In the genomic region with DNA sequence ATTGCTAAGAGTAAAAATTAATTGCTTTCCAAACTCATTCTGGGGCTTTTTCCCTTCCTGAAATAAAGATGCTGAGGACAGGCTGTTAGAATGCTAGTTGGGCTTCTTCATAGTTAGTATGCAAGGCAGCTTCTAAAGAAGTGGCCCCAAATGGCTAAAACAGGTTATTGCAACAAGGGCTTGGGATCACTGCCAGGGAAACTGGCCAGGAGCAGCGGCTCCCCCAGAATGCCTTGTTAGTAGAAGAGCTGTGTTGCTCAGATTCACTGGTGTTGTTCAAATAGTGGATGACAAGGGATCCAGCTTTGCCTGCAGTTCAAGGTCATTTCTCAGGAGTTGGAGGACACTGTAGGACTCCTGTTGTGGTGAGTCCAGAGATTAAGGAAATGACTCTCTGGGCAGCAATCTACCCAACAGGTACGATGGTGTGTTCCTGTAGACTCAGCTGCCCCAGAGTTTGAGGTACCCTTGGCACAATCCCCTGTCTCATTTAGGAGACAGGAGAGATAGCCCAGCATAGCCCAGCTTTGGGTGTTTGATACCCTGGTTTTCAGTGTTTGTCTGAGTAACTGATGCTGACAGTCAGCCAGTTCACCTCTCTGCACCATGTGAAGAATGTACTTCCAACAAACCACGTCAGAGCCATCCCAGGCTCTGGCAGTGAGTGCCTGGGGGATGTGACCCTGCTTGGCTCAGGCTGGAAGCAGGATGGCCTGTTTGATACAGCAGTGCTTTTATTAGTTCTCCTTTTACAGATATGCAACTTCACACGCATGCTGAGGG, we compare ENCODE assay signal across 8 mouse cellular contexts. TPM values are rescaled to one million over a fixed set of nuclear protein-coding genes. Genes with fewer than 3 reads are reported as not detected.
A peak's percentile ranks its signal among the peaks of the same experiment; 100 is the strongest.
DNase-seq lines count a peak whose midpoint lies in the region; ATAC-seq lines count a peak whose summit lies in the region.

No protein-coding gene starts in this region.

- 61% methylated on average over 4 of the region's 4 CpGs for WGBS in forebrain, embryonic 13.5 days
- WGBS in forebrain, embryonic 10.5 days, result 82% methylated on average over 4 of the region's 4 CpGs
- WGBS in kidney, embryonic 14.5 days, result 63% methylated on average over 4 of the region's 4 CpGs
- 41% methylated on average over 4 of the region's 4 CpGs for WGBS in limb, embryonic 15.5 days

- peak overlapping the region; percentile 65 for H3K27ac ChIP-seq in forebrain, embryonic 13.5 days
- no peak overlapping the region for H3K27ac ChIP-seq in forebrain, embryonic 10.5 days
- H3K27ac ChIP-seq in kidney, embryonic 14.5 days (ENCODE audit: low read depth, low read length), result no peak overlapping the region; the same call in 1 of the 2 replicates
- peak overlapping the region; percentile 8; the same call in 1 of the 2 replicates for H3K27ac ChIP-seq in limb, embryonic 15.5 days

- H3K36me3 ChIP-seq in forebrain, embryonic 13.5 days (ENCODE audit: poor library complexity, severe bottlenecking), result peaks cover 24% of the 10 kb centered on the region
- peaks cover 29% of the 10 kb centered on the region for H3K36me3 ChIP-seq in forebrain, embryonic 10.5 days (replicated peaks)
- peaks cover 14% of the 10 kb centered on the region; the same call in 1 of the 2 replicates for H3K36me3 ChIP-seq in kidney, embryonic 14.5 days (ENCODE audit: control insufficient read depth, insufficient read depth, low read length)
- peaks cover 9% of the 10 kb centered on the region; the same call in 1 of the 2 replicates for H3K36me3 ChIP-seq in limb, embryonic 15.5 days

- ATAC-seq in forebrain, embryonic 13.5 days, result no peak
- no peak for ATAC-seq in kidney, embryonic 14.5 days (ENCODE audit: low FRiP score, low TSS enrichment)
- ATAC-seq in limb, embryonic 15.5 days (ENCODE audit: insufficient number of reproducible peaks, low FRiP score, low TSS enrichment, low read depth), result no peak
- ATAC-seq in inflammation-experienced regulatory T-cells, adult 6 months, result no peak

- H3K9ac ChIP-seq in forebrain, embryonic 13.5 days, result peak overlapping the region; percentile 60
- H3K9ac ChIP-seq in kidney, embryonic 14.5 days (ENCODE audit: low read depth, low read length), result peak overlapping the region; percentile 23; the same call in 1 of the 2 replicates
- H3K9ac ChIP-seq in limb, embryonic 15.5 days, result no peak overlapping the region

- H3K4me1 ChIP-seq in forebrain, embryonic 13.5 days, result peaks cover 27% of the 10 kb centered on the region
- peaks cover 29% of the 10 kb centered on the region for H3K4me1 ChIP-seq in forebrain, embryonic 10.5 days
- H3K4me1 ChIP-seq in kidney, embryonic 14.5 days (ENCODE audit: control insufficient read depth, insufficient read depth, low read length), result peaks cover 23% of the 10 kb centered on the region
- H3K4me1 ChIP-seq in limb, embryonic 15.5 days, result peaks cover 22% of the 10 kb centered on the region

- no peak for DNase-seq in forebrain, embryonic 10.5 days (ENCODE audit: extremely low spot score, low spot score)
- DNase-seq in cerebellum, postnatal 25 days, result peak; percentile 87 to 93
- DNase-seq in heart, adult 18-20 months, result peak; percentile 91 to 92
- DNase-seq in ovary, adult 18-20 months (ENCODE audit: low spot score), result peak; percentile 81

- peak overlapping the region; percentile 21 for H3K4me3 ChIP-seq in forebrain, embryonic 13.5 days
- no peak overlapping the region for H3K4me3 ChIP-seq in forebrain, embryonic 10.5 days
- H3K4me3 ChIP-seq in kidney, embryonic 14.5 days (ENCODE audit: low read length), result no peak overlapping the region
- peak overlapping the region; percentile 11 for H3K4me3 ChIP-seq in limb, embryonic 15.5 days

- peak overlapping the region; percentile 74 for H3K4me2 ChIP-seq in forebrain, embryonic 13.5 days
- peak overlapping the region; percentile 25; the same call in 1 of the 2 replicates for H3K4me2 ChIP-seq in kidney, embryonic 14.5 days (replicated peaks; ENCODE audit: low read depth, low read length)
- H3K4me2 ChIP-seq in limb, embryonic 15.5 days, result peak overlapping the region; percentile 19; the same call in 1 of the 2 replicates

- H3K9me3 ChIP-seq in forebrain, embryonic 13.5 days (replicated peaks), result no peaks in the 10 kb centered on the region
- H3K9me3 ChIP-seq in forebrain, embryonic 10.5 days, result no peaks in the 10 kb centered on the region
- no peaks in the 10 kb centered on the region for H3K9me3 ChIP-seq in kidney, embryonic 14.5 days (ENCODE audit: control insufficient read depth, low read length)
- H3K9me3 ChIP-seq in limb, embryonic 15.5 days, result no peaks in the 10 kb centered on the region

- H3K27me3 ChIP-seq in forebrain, embryonic 13.5 days, result peaks cover 4% of the 10 kb centered on the region; the same call in 1 of the 2 replicates
- peaks cover 11% of the 10 kb centered on the region for H3K27me3 ChIP-seq in forebrain, embryonic 10.5 days (ENCODE audit: poor library complexity, severe bottlenecking)
- H3K27me3 ChIP-seq in kidney, embryonic 14.5 days (ENCODE audit: control insufficient read depth, insufficient read depth, low read length), result no peaks in the 10 kb centered on the region
- H3K27me3 ChIP-seq in limb, embryonic 15.5 days, result no peaks in the 10 kb centered on the region

RNA-seq across cellular contexts. Expression of a gene that starts 2.4 kb away (rescaled TPM):
- 81.0 and 84.5 TPM in 2 replicates for polyA plus RNA-seq in forebrain, embryonic 13.5 days (2015; fragmentation: Nextera tagmentation; extraction: Ambion mirVana)
- polyA plus RNA-seq in forebrain, embryonic 10.5 days (2016; fragmentation: Nextera tagmentation; extraction: Ambion mirVana), result 62.3 and 67.8 TPM in 2 replicates
- 100 to 1,000 TPM; 507 to 527 TPM for total RNA-seq in heart, adult 18-20 months (2021)
- 35.3 and 57.8 TPM in 2 replicates for polyA plus RNA-seq in kidney, embryonic 14.5 days (2014; fragmentation: Nextera tagmentation; extraction: Ambion mirVana)
- polyA plus RNA-seq in limb, embryonic 15.5 days (2015; fragmentation: Nextera tagmentation; extraction: Ambion mirVana), result 92.8 and 102 TPM in 2 replicates
- 10 to 100 TPM; 45.0 to 48.4 (median 46.1) TPM for polyA plus RNA-seq in inflammation-experienced regulatory T-cells, adult 6 months (2017; shearing (Covaris generic))

RNA-seq across cellular contexts. Expression of a gene that starts 40.1 kb away (rescaled TPM):
- polyA plus RNA-seq in forebrain, embryonic 13.5 days (2015; fragmentation: Nextera tagmentation; extraction: Ambion mirVana), result 30.9 and 37.3 TPM in 2 replicates
- 36.0 and 37.1 TPM in 2 replicates for polyA plus RNA-seq in forebrain, embryonic 10.5 days (2016; fragmentation: Nextera tagmentation; extraction: Ambion mirVana)
- total RNA-seq in heart, adult 18-20 months (2021), result 10 to 100 TPM; 17.6 to 17.8 TPM
- 17.5 and 27.9 TPM in 2 replicates for polyA plus RNA-seq in kidney, embryonic 14.5 days (2014; fragmentation: Nextera tagmentation; extraction: Ambion mirVana)
- 26.2 and 26.6 TPM in 2 replicates for polyA plus RNA-seq in limb, embryonic 15.5 days (2015; fragmentation: Nextera tagmentation; extraction: Ambion mirVana)
- 10 to 100 TPM; 20.2 to 37.4 (median 35.8) TPM for polyA plus RNA-seq in inflammation-experienced regulatory T-cells, adult 6 months (2017; shearing (Covaris generic))

Comparison
In these comparisons a context has a peak if more than half of its experiments do, and no peak if none do; other contexts are left out.
1. H3K27ac ChIP-seq: peak in forebrain, embryonic 13.5 days (single experiment) and limb, embryonic 15.5 days (single experiment); none in forebrain, embryonic 10.5 days (single experiment) and kidney, embryonic 14.5 days (single experiment).
2. H3K4me3 ChIP-seq: peak in forebrain, embryonic 13.5 days (single experiment) and limb, embryonic 15.5 days (single experiment); none in forebrain, embryonic 10.5 days (single experiment) and kidney, embryonic 14.5 days (single experiment).
3. H3K4me2 ChIP-seq: peak in every context shown above with its lines; median percentile 74 in forebrain, embryonic 13.5 days; 25 in kidney, embryonic 14.5 days; 19 in limb, embryonic 15.5 days.